Mouse (Mus musculus): ENCODE results near the gene Hydin. TPM values are rescaled to one million over a fixed set of nuclear protein-coding genes. Genes with fewer than 3 reads are reported as not detected.

Gene Hydin
- polyA plus RNA-seq, 1 experiment from 2014 or later: 0.01 TPM

GRCm38 (mm10) chr8:110270659-110271058 lies 3.9 kb downstream of the Hydin start:
- WGBS (ENCODE audit: insufficient replicate concordance): 76% methylated on average over 4 of the region's 4 CpGs
- ATAC-seq: no peak
- H3K9me3 ChIP-seq (ENCODE audit: low read length): no peaks in the 10 kb centered on the region
- DNase-seq: no peak
- H3K27me3 ChIP-seq (ENCODE audit: insufficient read depth, low read length): 0 out of 2 replicates have a peak, but pooled peaks cover 4% of the 10 kb centered on the region
- H3K4me3 ChIP-seq (ENCODE audit: low read depth, low read length): no peak overlapping the region
- 0 out of 2 replicates have a peak, but pooled peaks cover 4% of the 10 kb centered on the region for H3K4me1 ChIP-seq (ENCODE audit: insufficient read depth)
- H3K27ac ChIP-seq (ENCODE audit: low read depth): no peak overlapping the region
- H3K4me2 ChIP-seq (ENCODE audit: low read depth, low read length): no peak overlapping the region
- no peak for TF ChIP-seq CTCF (IDR thresholded peaks at IDR 0.05; ENCODE audit: low read depth)
- no peak for TF ChIP-seq EP300 (IDR thresholded peaks at IDR 0.05; ENCODE audit: low read depth)
- no peak overlapping the region for H3K9ac ChIP-seq (replicated peaks)
- H3K36me3 ChIP-seq (replicated peaks; ENCODE audit: insufficient read depth, low read length): no peaks in the 10 kb centered on the region

DNA sequence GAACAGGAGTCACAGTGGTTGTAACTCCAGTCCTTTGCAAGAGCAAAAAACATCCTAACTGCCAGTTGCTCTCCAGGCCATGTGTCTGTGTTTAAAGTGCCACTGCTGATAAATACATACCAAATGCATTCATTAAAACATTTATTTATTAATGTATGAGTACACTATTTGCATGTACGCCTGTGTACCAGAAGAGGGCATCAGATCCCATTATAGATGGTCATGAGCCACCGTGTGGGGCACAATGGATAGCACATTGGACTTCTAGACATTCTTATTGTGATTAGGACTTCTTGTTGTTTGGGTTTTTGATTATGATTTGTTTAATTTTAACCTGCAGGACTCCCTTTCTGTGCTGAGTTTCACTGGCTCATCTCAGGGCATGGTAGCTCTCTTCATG lies 6.6 kb downstream of the Hydin start:
- TF ChIP-seq EP300 (IDR thresholded peaks at IDR 0.05; ENCODE audit: low read depth) (no peak), CTCF (IDR thresholded peaks at IDR 0.05; ENCODE audit: low read depth) (peak; percentile 38)
- Histone ChIP-seq H3K9me3 (ENCODE audit: low read length) (no peaks in the 10 kb centered on the region), H3K4me2 (ENCODE audit: low read depth, low read length) (no peak overlapping the region), H3K9ac (replicated peaks) (no peak overlapping the region), H3K36me3 (replicated peaks; ENCODE audit: insufficient read depth, low read length) (no peaks in the 10 kb centered on the region), H3K4me3 (ENCODE audit: low read depth, low read length) (no peak overlapping the region), H3K27ac (ENCODE audit: low read depth) (no peak overlapping the region), H3K4me1 (ENCODE audit: insufficient read depth) (no peaks in the 10 kb centered on the region), H3K27me3 (ENCODE audit: insufficient read depth, low read length) (no peaks in the 10 kb centered on the region)
- 66% methylated on average over 2 of the region's 2 CpGs for WGBS (ENCODE audit: insufficient replicate concordance)
- no peak for DNase-seq
- ATAC-seq: no peak

GRCm38 (mm10) chr8:110275465-110276258 lies 8.9 kb downstream of the Hydin start:
- Histone ChIP-seq H3K4me1 (ENCODE audit: insufficient read depth) (no peaks in the 10 kb centered on the region), H3K9me3 (ENCODE audit: low read length) (no peaks in the 10 kb centered on the region), H3K4me3 (ENCODE audit: low read depth, low read length) (no peak overlapping the region), H3K4me2 (ENCODE audit: low read depth, low read length) (no peak overlapping the region), H3K36me3 (replicated peaks; ENCODE audit: insufficient read depth, low read length) (no peaks in the 10 kb centered on the region), H3K9ac (replicated peaks) (no peak overlapping the region), H3K27ac (ENCODE audit: low read depth) (no peak overlapping the region), H3K27me3 (ENCODE audit: insufficient read depth, low read length) (no peaks in the 10 kb centered on the region)
- TF ChIP-seq CTCF (IDR thresholded peaks at IDR 0.05; ENCODE audit: low read depth) (no peak), EP300 (IDR thresholded peaks at IDR 0.05; ENCODE audit: low read depth) (no peak)
- ATAC-seq: no peak
- WGBS (ENCODE audit: insufficient replicate concordance): 81% methylated on average over 21 of the region's 21 CpGs
- DNase-seq: no peak

- 80% methylated on average over 1 of the region's 1 CpGs for WGBS (ENCODE audit: insufficient replicate concordance)
- Histone ChIP-seq H3K9ac (replicated peaks) (no peak overlapping the region), H3K4me2 (ENCODE audit: low read depth, low read length) (no peak overlapping the region), H3K4me3 (ENCODE audit: low read depth, low read length) (no peak overlapping the region), H3K36me3 (replicated peaks; ENCODE audit: insufficient read depth, low read length) (no peaks in the 10 kb centered on the region), H3K4me1 (ENCODE audit: insufficient read depth) (no peaks in the 10 kb centered on the region), H3K27me3 (ENCODE audit: insufficient read depth, low read length) (no peaks in the 10 kb centered on the region), H3K9me3 (ENCODE audit: low read length) (no peaks in the 10 kb centered on the region), H3K27ac (ENCODE audit: low read depth) (no peak overlapping the region)
- no peak for DNase-seq
- ATAC-seq: no peak
- TF ChIP-seq CTCF (IDR thresholded peaks at IDR 0.05; ENCODE audit: low read depth): no peak
- TF ChIP-seq EP300 (IDR thresholded peaks at IDR 0.05; ENCODE audit: low read depth): no peak
Observed at GRCm38 (mm10) chr8:110276259-110276560, 9.4 kb downstream of the Hydin start.

- H3K4me1 ChIP-seq (ENCODE audit: insufficient read depth): no peaks in the 10 kb centered on the region
- no peaks in the 10 kb centered on the region for H3K9me3 ChIP-seq (ENCODE audit: low read length)
- whole genome bisulfite sequencing (ENCODE audit: insufficient replicate concordance): 69% methylated on average over 2 of the region's 2 CpGs
- H3K36me3 ChIP-seq (replicated peaks; ENCODE audit: insufficient read depth, low read length): no peaks in the 10 kb centered on the region
- DNase-seq (no peak), ATAC-seq (no peak)
- no peak overlapping the region for H3K27ac ChIP-seq (ENCODE audit: low read depth)
- no peak overlapping the region for H3K4me2 ChIP-seq (ENCODE audit: low read depth, low read length)
- H3K27me3 ChIP-seq (ENCODE audit: insufficient read depth, low read length): no peaks in the 10 kb centered on the region
- no peak overlapping the region for H3K4me3 ChIP-seq (ENCODE audit: low read depth, low read length)
- H3K9ac ChIP-seq (replicated peaks): no peak overlapping the region
- TF ChIP-seq EP300 (IDR thresholded peaks at IDR 0.05; ENCODE audit: low read depth) (no peak), CTCF (IDR thresholded peaks at IDR 0.05; ENCODE audit: low read depth) (no peak)
Observed at GRCm38 (mm10) chr8:110312715-110313114, 45.9 kb downstream of the Hydin start.

- Histone ChIP-seq H3K9me3 (ENCODE audit: low read length) (no peaks in the 10 kb centered on the region), H3K27ac (ENCODE audit: low read depth) (no peak overlapping the region), H3K4me2 (ENCODE audit: low read depth, low read length) (no peak overlapping the region), H3K9ac (replicated peaks) (no peak overlapping the region), H3K27me3 (ENCODE audit: insufficient read depth, low read length) (no peaks in the 10 kb centered on the region), H3K4me1 (ENCODE audit: insufficient read depth) (no peaks in the 10 kb centered on the region), H3K36me3 (replicated peaks; ENCODE audit: insufficient read depth, low read length) (no peaks in the 10 kb centered on the region), H3K4me3 (ENCODE audit: low read depth, low read length) (no peak overlapping the region)
- 68% methylated on average over 7 of the region's 7 CpGs for WGBS (ENCODE audit: insufficient replicate concordance)
- TF ChIP-seq EP300 (IDR thresholded peaks at IDR 0.05; ENCODE audit: low read depth) (no peak), CTCF (IDR thresholded peaks at IDR 0.05; ENCODE audit: low read depth) (no peak)
- ATAC-seq (no peak), DNase-seq (no peak)
Observed at GRCm38 (mm10) chr8:110315826-110316225, 49.0 kb downstream of the Hydin start.

All from liver, postnatal 0 days (tissue).